Mouse (Mus musculus): ENCODE results near the gene Neurl1a.
A peak's percentile ranks its signal among the peaks of the same experiment; 100 is the strongest.
"Not testable (repeated sequence)": the region's sequence is repeated elsewhere in the genome, so short reads cannot be mapped to it uniquely, and the experiment has no call there.

The Neurl1a gene

DNA sequence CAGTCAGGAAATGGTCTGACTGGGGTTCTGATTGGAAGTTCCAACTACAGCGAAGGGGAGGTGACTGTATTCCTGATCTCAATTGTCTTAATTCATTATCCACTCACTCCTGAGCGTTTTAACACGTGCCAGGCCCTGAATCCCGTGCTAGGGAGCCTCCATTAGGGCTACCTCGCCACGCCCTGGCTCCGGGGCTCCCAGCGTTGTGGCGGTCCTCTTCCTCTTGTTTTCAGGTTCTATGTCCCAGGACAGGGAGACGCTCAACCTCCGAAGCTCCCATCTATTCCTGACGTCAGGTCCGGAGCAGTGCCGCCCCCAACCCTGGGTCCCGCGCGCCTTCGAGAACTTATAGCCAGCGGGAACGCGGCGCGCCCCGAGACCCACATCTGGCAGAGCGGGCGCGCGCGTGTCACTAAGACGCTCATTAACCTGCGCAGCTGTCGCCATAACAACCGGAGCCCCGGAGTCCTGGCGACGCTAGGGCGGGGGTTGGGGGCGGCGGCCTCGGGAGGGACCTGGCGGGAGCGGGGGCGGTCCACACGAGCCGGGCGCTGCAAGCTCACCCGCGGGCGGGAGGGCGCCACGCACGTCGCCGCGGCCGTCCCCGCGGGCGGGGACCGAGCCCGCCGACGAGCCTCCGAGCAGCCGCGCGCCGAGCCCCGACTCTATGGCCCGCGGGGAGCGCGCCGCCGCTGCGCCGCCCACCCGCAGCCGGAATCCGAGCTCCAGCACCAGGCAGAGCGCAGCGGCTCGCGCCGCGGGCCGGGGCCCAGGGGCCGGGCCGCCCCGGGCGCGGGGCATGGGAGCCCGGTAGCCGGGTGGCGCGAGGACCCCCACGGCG, at the start of gene Neurl1a:
TSS of gene Neurl1a (plus strand) at position 390 of the 841 bp plus-strand sequence.
- DNase-seq (ENCODE audit: low spot score in 2 of 2) = peak; percentile 47 to 63

DNA sequence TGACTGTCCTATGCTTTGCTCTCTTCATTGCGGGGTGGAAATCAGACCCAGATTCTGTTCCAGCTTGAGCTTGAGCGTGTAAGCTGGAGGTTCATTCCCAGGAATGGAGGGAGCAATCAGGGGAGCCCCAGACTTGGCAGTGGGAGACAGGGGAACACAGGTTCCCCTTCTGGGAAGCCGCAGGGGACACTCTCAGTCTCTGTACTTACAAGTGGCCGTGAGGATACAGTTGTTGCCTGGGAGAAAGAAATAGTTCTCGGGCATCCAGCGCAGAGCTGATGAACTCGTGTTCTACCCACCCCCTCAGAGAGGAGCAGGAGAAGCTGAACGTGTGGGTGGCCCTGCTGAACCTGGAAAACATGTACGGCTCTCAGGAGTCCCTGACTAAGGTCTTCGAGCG, 49.8 kb upstream of the Neurl1a start:
- DNase-seq (ENCODE audit: low spot score in 2 of 2) = no peak

DNA sequence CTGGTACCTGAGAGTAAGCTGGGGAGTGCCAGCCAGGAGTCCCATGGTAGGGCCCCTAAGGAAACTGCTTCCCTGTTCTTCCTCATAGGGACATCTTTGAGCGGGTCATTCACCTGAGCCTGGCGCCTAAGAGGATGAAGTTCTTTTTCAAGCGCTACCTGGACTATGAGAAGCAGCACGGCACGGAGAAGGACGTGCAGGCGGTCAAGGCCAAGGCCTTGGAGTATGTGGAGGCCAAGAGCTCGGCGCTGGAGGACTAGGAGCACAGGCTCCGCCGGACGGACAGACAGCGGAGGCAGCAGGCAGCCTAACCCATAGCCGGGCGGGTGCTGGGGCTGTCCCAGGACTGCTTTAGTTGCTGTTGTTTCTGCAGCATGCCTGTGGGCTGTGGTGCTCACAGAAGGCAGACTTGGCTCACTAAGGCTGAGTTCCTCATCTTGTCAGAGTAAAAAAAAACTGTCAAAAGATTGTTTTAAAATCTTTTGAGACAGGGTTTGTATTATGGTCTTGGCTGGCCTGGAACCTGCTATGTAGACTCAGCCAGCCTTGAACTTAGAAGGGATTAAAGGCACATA, 48.0 kb upstream of the Neurl1a start:
- no peak for DNase-seq (ENCODE audit: low spot score in 2 of 2)

GRCm38 (mm10) chr19:47133161-47133560, 45.5 kb upstream of the Neurl1a start:
- peak in 1 of 2 experiments; percentile 38 for DNase-seq (ENCODE audit: low spot score in 2 of 2)

- DNase-seq (ENCODE audit: low spot score in 2 of 2) = no peak
Observed at GRCm38 (mm10) chr19:47135568-47135967, 43.1 kb upstream of the Neurl1a start.

DNA sequence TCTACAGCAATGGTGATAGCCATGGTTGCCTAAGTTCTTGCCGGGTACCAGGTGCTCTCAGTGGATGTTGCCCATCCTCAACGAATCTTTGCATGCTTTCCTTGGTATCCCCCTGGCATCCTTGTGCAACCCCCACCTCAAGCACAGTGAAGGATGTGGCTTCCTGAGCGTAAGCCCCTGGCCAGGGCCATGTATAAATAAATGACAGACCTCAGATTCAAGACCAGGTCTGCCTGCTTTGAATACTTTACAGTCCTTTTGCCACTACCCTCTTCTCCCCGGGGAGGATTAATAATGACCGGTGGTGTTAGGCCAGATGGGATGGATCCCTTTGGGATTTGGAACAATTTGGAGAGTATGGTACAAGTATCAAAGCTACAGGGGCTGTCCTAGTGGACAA, 42.5 kb upstream of the Neurl1a start:
- no peak for DNase-seq (ENCODE audit: low spot score in 2 of 2)

DNA sequence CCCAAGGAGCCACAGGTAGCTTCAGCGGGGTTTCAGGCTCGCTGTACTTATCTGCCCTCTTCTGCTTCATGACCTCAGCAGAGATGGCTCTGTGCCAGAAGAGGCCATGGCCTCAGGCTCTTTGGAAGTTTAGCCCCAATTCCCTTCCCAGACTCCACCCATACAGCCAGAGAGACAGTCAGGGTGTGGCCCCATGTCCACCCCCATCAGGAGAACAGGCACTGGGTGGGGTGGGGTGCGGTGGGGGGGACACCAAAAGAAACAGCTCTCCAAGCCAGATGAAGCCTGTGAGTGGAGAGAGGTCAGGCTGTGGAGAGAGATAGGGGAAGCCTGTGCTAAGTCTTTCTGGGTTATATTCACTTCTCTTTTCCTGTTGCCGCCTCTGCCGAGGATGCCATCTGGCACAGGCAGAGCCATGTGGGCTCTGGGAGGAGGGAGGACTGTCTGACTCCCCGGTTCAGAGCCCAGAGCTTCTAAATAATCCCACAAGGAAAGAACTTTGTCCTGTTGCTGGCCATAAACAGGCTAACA, 41.5 kb upstream of the Neurl1a start:
- DNase-seq (ENCODE audit: low spot score in 2 of 2) = peak in 1 of 2 experiments; percentile 39

GRCm38 (mm10) chr19:47137771-47138421, 40.7 kb upstream of the Neurl1a start, which contains the start of gene Calhm2:
Calhm2 (minus strand) TSS chr19:47138294.
- peak; percentile 59 to 60 for DNase-seq (ENCODE audit: low spot score in 2 of 2)

DNA sequence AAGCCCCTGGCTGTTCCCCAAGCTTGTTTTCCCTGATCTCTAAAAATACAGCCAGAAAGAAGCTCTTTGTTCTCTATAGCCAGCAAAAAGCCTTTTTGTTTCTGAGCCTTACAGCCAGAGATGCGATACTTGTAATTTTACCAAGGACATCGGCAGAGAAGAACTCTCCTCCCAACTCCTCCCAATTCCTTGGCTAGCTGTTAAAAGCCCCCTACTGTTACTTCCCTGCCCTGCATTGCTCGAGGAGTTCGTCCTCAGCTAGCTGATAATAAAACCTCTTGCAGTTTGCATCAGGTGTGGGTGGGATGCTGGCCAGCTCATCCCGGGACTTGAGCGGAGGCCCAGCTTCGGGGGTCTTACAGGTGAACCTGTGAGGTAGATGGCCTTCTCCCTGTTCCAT, 39.0 kb upstream of the Neurl1a start:
- not testable (repeated sequence) for DNase-seq (ENCODE audit: low spot score in 2 of 2)

DNA sequence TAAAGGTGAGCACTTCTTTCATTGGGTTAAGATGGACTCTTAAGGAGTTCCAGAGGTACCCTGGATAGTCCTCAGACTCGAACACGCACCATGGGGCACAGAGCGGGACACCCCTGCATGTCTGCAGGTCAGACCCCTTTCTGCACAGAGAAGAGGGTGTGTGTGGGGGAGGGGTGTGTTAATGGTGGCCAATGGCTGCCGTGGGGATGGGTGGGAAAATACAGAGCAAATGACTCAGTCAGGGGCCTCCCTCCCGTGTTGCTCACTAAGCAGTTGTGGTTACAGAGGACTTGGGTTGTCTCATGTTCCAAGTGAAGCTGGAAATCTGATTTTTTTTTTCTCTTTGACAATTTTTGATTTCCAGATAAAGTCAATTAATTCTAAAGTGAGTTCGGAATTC, 36.2 kb upstream of the Neurl1a start:
- no peak for DNase-seq (ENCODE audit: low spot score in 2 of 2)

DNA sequence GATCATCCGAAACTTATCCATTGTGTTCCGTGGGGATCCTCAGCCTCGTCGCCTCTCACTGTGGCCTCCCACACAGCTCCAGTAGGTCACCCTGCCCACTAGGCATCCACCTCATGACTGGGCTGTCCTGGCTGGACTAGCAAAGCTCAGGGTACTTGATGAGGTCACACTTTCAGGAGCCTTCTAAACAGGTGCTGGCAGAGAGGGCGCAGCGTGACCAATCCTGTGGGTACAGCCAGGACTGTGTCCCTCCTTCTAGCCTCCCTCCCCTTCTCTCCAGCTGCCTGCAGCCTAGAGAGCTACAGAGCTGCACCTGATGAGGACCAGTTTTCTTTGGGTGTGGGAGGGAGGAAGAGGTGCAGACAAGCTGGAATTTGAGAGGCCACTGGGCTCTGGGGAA, 34.5 kb upstream of the Neurl1a start, which contains the start of gene Calhm1:
TSS of gene Calhm1 (minus strand) at position 101 of the 400 bp plus-strand sequence.
- no peak for DNase-seq (ENCODE audit: low spot score in 2 of 2)

GRCm38 (mm10) chr19:47148267-47148847, 30.3 kb upstream of the Neurl1a start:
- no peak for DNase-seq (ENCODE audit: low spot score in 2 of 2)

DNA sequence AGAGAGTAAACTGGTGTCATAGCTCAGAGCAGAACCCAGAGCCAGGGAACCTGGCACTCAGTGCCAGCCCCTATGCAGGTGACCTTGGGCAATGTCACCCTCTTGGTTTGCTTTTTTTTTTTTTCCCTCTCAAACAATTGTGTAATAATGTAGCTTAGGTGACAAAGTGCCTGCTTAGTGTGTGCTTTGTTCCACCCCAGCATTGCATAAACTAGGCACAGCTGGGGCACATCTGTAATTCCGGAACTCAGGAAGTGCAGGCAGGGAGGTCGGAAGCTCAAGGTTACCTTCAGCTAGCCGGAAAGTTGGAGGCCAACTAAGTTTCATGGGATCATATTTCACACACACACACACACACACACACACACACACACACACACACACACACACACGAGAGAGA, 28.8 kb upstream of the Neurl1a start:
- DNase-seq (ENCODE audit: low spot score in 2 of 2) = no peak

DNA sequence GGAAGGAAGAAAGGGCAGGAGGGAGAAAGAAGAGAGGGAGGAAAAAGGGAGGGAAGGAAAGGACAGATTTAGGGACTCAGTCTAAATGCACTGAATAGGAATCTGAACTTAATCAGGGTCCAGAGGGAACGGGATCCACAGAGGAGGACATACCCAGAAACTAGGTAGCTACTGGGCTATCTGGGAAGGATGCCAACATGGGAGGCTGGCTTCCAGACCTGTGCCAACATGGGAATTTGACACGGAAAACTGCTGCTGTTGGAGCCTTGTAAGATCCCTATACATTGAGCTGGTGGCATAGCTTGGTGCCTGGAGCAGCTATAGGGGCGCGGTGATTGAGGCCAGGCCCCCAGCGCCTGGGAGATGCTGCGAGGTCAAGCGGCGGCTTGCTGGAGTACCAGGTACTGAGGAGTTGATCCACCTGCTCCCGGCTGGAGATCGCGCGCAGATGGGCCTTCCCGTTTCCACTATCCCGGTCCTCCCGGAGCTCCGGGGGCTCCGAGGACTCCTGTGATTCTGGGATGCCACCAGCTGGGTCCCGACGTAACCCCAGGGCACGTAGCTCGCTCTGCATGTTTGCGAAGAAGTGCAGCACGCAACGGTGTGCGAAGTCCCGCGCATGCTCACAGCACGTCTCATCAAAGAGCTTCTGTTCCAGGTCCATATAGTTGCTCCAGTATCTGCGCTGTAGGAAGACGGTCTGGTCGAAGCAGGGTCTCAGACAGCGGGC, 27.1 kb upstream of the Neurl1a start:
- no peak for DNase-seq (ENCODE audit: low spot score in 2 of 2)

DNA sequence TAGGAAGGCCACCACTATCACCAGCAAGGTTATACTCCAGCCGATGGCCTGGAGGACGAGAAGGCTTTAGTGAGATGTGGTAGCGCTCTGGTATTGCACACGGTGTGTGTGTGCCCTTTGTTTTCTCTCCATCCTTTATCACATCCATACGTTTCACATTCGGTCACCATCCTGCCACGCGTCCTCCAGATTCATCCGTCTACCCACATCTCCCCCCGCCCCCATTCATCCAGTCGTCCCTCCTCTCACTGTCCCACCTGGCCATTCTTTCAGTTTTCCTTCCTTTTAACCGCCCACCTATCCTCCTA, 26.6 kb upstream of the Neurl1a start:
- DNase-seq (ENCODE audit: low spot score in 2 of 2) = no peak

GRCm38 (mm10) chr19:47153767-47154166, 24.9 kb upstream of the Neurl1a start:
- DNase-seq (ENCODE audit: low spot score in 2 of 2) = no peak

GRCm38 (mm10) chr19:47157664-47158063, 21.0 kb upstream of the Neurl1a start, which contains the start of gene Calhm3:
Calhm3 (minus strand) TSS chr19:47157764.
- DNase-seq (ENCODE audit: low spot score in 2 of 2) = no peak

DNA sequence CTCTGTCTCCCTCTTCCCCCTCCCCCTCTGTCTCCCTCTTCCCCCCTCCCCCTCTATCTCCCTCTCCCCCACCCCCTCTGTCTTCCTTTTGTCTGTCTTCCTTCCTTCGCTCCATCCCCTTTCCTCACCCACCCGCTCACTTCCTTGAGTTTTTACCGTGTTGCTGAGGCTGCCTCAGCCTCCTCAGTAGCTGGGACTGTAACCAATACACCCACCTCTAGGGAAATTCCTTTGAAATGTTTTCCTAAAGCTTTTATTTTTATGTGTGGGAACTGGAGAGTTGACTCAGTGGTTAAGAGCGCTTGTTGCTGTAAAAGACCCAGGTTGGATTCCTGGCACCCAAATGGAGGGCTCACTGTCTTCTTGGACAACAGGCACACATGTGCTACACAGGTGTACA, 17.0 kb upstream of the Neurl1a start:
- no peak for DNase-seq (ENCODE audit: low spot score in 2 of 2)

DNA sequence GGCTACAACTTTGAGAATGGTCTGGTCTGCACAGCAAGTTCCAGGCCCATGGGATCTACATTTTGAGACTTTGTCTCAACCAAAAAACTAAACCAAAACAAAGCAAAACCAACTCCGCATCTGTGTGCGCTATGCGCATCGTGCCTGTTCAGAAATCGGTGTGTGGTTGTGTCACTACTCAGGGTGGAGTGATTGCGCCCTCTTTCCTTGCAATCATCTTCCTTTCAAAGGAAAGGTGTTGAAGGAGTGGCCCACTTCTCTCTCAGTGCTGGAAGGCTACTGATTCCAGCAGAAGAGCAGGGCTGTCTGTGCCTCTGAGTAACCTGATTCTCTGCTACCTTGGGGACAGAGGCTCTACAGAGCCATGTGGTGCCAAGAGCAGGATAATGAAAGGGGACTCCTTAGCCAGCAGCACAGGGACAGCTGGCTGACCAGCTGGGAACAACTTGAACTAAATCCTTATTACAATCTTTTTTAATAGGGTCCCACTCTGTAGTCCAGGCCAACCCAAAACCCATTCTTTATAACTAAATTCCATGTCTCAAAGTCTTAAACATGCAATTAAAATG, 15.4 kb upstream of the Neurl1a start:
- no peak for DNase-seq (ENCODE audit: low spot score in 2 of 2)

DNA sequence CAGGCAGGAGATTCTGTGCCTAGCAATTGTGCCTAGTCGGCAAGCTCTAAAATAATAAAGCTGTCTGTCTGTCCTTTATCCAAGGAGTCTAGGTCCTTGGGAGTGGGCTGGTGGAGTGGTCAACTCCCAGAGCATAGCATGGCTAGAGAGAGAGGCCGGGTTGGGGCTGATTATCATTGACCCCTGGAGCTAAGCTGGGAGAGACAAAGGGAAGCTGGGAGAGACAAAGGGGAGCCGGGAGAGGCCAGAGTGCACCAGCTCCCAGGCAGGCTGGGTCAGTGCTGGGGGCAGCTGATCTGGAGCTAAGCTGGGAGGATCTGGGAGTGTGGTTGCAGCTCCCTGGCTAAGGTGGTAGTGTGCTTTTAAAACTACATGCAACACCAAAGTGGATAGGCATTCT, 11.9 kb upstream of the Neurl1a start:
- no peak for DNase-seq (ENCODE audit: low spot score in 2 of 2)

GRCm38 (mm10) chr19:47167617-47168214, 10.9 kb upstream of the Neurl1a start:
- no peak for DNase-seq (ENCODE audit: low spot score in 2 of 2)
